Mouse (Mus musculus) adrenal gland, postnatal 4 days (tissue): ENCODE measurements at regions not wholly inside any gene's neighbourhood (a gene's known extent, or its start where the extent isn't known, plus 50 kb on each side); places are given as distances from the start of the nearest gene placed in this dataset.

ENCODE experiments used
- DNase-seq, 2 experiments: peaks; one replicate each; pipeline ENCODE4 v3.0.0; 2021 to 2022; ENCODE audit warnings: low spot score in 2 of 2, mixed read lengths in 2 of 2

GRCm38 (mm10) chr13:44128506-44129274, 344.1 kb downstream of the Cd83 start:
- no peak for DNase-seq

- no peak for DNase-seq
Measured at GRCm38 (mm10) chr13:44131916-44132315, 347.3 kb downstream of the Cd83 start.

GRCm38 (mm10) chr13:44132510-44132909, 347.9 kb downstream of the Cd83 start:
- no peak for DNase-seq

- no peak for DNase-seq
Measured at GRCm38 (mm10) chr13:44133436-44133835, 348.9 kb downstream of the Cd83 start.

- no peak for DNase-seq
Measured at GRCm38 (mm10) chr13:44141181-44141580, 356.6 kb downstream of the Cd83 start.

- DNase-seq = no peak
Measured at GRCm38 (mm10) chr13:44145441-44145840, 360.9 kb downstream of the Cd83 start.

GRCm38 (mm10) chr13:44147841-44148240, 363.3 kb downstream of the Cd83 start:
- no peak for DNase-seq

GRCm38 (mm10) chr13:44149499-44149898, 364.9 kb downstream of the Cd83 start:
- no peak for DNase-seq

- no peak for DNase-seq
Measured at GRCm38 (mm10) chr13:44151526-44151925, 367.0 kb downstream of the Cd83 start.

GRCm38 (mm10) chr13:44152806-44153613, 368.4 kb downstream of the Cd83 start:
- DNase-seq = no peak

GRCm38 (mm10) chr13:44153784-44154183, 369.2 kb downstream of the Cd83 start:
- DNase-seq = no peak

- no peak for DNase-seq
Measured at GRCm38 (mm10) chr13:44155956-44156355, 371.4 kb downstream of the Cd83 start.

GRCm38 (mm10) chr13:44156546-44156945, 372.0 kb downstream of the Cd83 start:
- DNase-seq = no peak

- no peak for DNase-seq
Measured at GRCm38 (mm10) chr13:44157236-44157635, 372.7 kb downstream of the Cd83 start.

- DNase-seq = no peak
Measured at GRCm38 (mm10) chr13:44158364-44158763, 373.8 kb downstream of the Cd83 start.

- no peak for DNase-seq
Measured at GRCm38 (mm10) chr13:44159346-44159745, 374.8 kb downstream of the Cd83 start.

GRCm38 (mm10) chr13:44164746-44165145, 380.2 kb downstream of the Cd83 start:
- no peak for DNase-seq

- DNase-seq = no peak
Measured at GRCm38 (mm10) chr13:44167186-44167585, 382.6 kb downstream of the Cd83 start.

- DNase-seq = no peak
Measured at GRCm38 (mm10) chr13:44168186-44168585, 383.6 kb downstream of the Cd83 start.

GRCm38 (mm10) chr13:44171639-44172038, 387.1 kb downstream of the Cd83 start:
- no peak for DNase-seq

- no peak for DNase-seq
Measured at GRCm38 (mm10) chr13:44172701-44173100, 388.1 kb downstream of the Cd83 start.

GRCm38 (mm10) chr13:44174236-44174635, 389.7 kb downstream of the Cd83 start:
- no peak for DNase-seq
